9 mouse cellular contexts compared by ENCODE assay signal in genomic region chr16:22348478-22349270, GRCm38 (mm10).
A peak's percentile ranks its signal among the peaks of the same experiment; 100 is the strongest.
DNase-seq lines count a peak whose midpoint lies in the region; ATAC-seq and TF ChIP-seq lines count a peak whose summit lies in the region.
"Had no signal": no experiment of that assay in that cellular context is flagged by ENCODE, and none has a peak within 500 bp of the region (broad histone marks: within the 10 kb centered on the region; RNA-seq: fewer than 3 reads in every experiment).

No protein-coding gene starts in this region.

- H3K4me2 ChIP-seq in kidney, postnatal 0 days (ENCODE audit: low read length) = peak overlapping the region; percentile 34; the same call in 1 of the 2 replicates

- no peak overlapping the region for H3K4me3 ChIP-seq in kidney, postnatal 0 days (replicated peaks; ENCODE audit: low read depth, low read length)

- no peaks in the 10 kb centered on the region for H3K36me3 ChIP-seq in kidney, postnatal 0 days (ENCODE audit: insufficient read depth, low read length)

- H3K9ac ChIP-seq in kidney, postnatal 0 days (ENCODE audit: low read depth, low read length) = no peak overlapping the region
- H3K9ac ChIP-seq: liver, embryonic 14.5 days had no signal

- no peak for ATAC-seq in kidney, postnatal 0 days (replicated peaks; ENCODE audit: low FRiP score, low read depth)

- WGBS in kidney, postnatal 0 days = 30% methylated on average over 16 of the region's 16 CpGs

- no peak overlapping the region for H3K27ac ChIP-seq in kidney, postnatal 0 days
- H3K27ac ChIP-seq: liver, embryonic 14.5 days had no signal

- intact Hi-C loops in left cerebral cortex, postnatal 36 days (cut with DNase I) = loop anchor here (5.0 kb wide), 1 partner anchor 59 kb away; no protein-coding TSS in a partner anchor
- intact Hi-C loops in gastrocnemius, postnatal 36 days (cut with DNase I) = no loop called here

- TF ChIP-seq CTCF in kidney, postnatal 0 days (IDR thresholded peaks at IDR 0.05; ENCODE audit: low read depth) = no peak

- peak; percentile 21 for DNase-seq in kidney, postnatal 0 days (ENCODE audit: low spot score)
- no peak for DNase-seq in kidney, adult 8-10 months
- peak; percentile 94 for DNase-seq in brain, adult 2 months (ENCODE audit: low read depth, low spot score)
- peak; percentile 41 to 49 for DNase-seq in frontal cortex, postnatal 10 days (ENCODE audit: low spot score in 2 of 2)
- peak; percentile 78 to 82 for DNase-seq in left cerebral cortex, postnatal 36 days (ENCODE audit: low spot score in 2 of 2)
- no peak for DNase-seq in gastrocnemius, postnatal 36 days
- no peak for DNase-seq in adipocyte (ENCODE audit: low spot score)
- no peak for DNase-seq in gastrocnemius, postnatal 10 days

- H3K9me3 ChIP-seq in kidney, postnatal 0 days (replicated peaks; ENCODE audit: low read length) = no peaks in the 10 kb centered on the region

- no peaks in the 10 kb centered on the region; the same call in 1 of the 2 replicates for H3K4me1 ChIP-seq in kidney, postnatal 0 days (replicated peaks; ENCODE audit: insufficient read depth, low read length)

- H3K27me3 ChIP-seq in kidney, postnatal 0 days (ENCODE audit: insufficient read depth, low read length) = no peaks in the 10 kb centered on the region

Comparison
In these comparisons a context has a peak if more than half of its experiments do, and no peak if none do; other contexts are left out.
1. DNase-seq: peak in kidney, postnatal 0 days (single experiment), brain, adult 2 months (single experiment), frontal cortex, postnatal 10 days (2 of 2) and left cerebral cortex, postnatal 36 days (2 of 2); none in kidney, adult 8-10 months (0 of 2), gastrocnemius, postnatal 36 days (0 of 2), adipocyte (single experiment) and gastrocnemius, postnatal 10 days (single experiment).